In genomic region chr7:120713951-120714350, GRCm38 (mm10) we compare ENCODE assay signal across 6 mouse cellular contexts. TPM values are rescaled to one million over a fixed set of nuclear protein-coding genes. Genes with fewer than 3 reads are reported as not detected.
"Had no signal": no experiment of that assay in that cellular context is flagged by ENCODE, and none has a peak within 500 bp of the region (broad histone marks: within the 10 kb centered on the region; RNA-seq: fewer than 3 reads in every experiment).

No protein-coding gene starts in this region.

RNA-seq across cellular contexts. Expression of gene Vwa3a, which starts 25.2 kb away (rescaled TPM):
- total RNA-seq: megakaryocyte progenitor cell, adult 5-6 weeks had no signal
- polyA plus RNA-seq: liver, embryonic 15.5 days had no signal

RNA-seq across cellular contexts. Expression of gene Pdzd9, which starts 43.8 kb away (rescaled TPM):
- total RNA-seq: layer of hippocampus, postnatal 14 days; left cerebral cortex, adult 18-20 months; left cerebral cortex, postnatal 10 days had no signal
- polyA plus RNA-seq: lung, adult 2 months had no signal
